Mouse (Mus musculus): ENCODE data around the gene F2rl3. TPM values are rescaled to one million over a fixed set of nuclear protein-coding genes. Genes with fewer than 3 reads are reported as not detected.

Gene F2rl3
- polyA plus RNA-seq, 1 experiment: 4.2 TPM

DNA sequence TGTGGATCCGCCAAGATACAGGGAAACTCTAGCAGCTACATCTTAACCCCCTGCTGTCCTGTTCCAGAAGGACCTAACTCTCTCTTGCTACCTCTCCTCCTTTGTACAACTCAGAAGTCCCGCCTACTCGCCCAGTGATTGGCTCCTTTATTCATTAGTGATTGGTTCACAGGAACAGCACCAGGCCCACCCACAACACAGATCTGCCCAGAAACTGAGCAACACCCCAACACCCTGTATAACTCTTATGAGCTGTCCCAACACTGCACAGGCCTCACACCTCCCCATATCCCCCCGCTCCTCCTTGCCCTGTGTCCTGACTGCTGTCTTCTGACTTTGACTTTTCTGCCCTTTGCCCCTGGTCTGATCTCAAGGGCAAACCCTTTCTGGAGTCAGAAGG lies 4.0 kb downstream of the F2rl3 start:
- no peak for DNase-seq (ENCODE audit: low read depth)

- DNase-seq (ENCODE audit: low read depth): no peak
Measured at GRCm38 (mm10) chr8:72766777-72767176, 5.1 kb downstream of the F2rl3 start.

DNA sequence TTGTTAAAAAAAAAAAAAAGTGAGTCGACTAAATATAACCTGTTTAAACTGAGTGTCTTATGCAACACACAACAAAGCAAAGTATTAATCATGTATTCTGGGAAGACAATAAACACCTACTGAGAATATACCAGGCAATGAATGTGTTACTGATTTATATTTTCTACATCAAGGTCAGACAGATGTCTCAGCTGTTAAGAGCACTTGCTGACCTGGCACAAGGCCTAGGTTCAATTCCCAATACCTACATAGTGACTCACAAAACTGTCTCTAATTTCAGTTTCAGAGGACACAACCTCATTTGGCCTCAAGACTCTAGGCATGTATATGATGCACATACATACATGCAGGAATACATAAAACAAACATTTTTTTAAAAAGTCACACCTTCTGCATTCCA lies 16.1 kb downstream of the F2rl3 start:
- no peak for DNase-seq (ENCODE audit: low read depth)

DNA sequence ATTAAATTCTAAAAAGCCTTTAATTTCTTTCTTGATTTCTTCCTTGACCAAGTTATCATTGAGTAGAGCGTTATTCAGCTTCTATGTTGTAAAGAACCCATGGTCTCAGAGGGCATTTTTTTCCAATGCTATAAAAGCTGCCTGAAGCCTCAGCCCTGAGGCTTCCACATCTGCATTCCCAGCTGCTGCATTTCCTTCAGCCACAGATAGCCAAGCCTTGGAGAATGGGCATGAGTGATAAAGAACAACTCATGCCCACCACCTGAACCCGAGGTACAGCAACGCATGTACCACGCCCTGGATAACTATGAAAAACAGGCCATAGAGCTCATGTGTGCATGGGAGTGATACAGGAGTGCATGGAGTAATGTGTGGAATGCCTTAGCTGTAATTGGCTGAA lies 19.0 kb downstream of the F2rl3 start:
- no peak for DNase-seq (ENCODE audit: low read depth)

- DNase-seq (ENCODE audit: low read depth): no peak
Measured at GRCm38 (mm10) chr8:72801583-72801982, 39.9 kb downstream of the F2rl3 start.

DNA sequence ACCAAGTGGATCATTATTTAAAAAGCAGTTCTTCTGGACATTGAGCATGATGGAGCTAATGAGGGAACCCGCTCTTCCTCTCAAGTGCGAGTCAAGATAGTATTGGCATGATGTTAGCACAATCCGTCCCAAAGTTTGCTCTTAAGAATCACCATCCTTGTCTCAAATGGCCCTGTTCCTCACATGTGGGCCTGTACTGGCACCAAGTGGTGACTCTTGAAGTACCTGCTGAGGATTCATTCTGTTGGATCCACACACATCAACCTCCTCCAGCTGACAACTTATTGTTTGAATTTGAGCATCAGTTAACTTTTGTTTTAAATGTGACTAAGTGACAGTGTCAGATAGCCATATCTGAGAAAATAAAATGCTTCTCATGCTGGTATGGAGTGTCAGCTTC lies 51.0 kb downstream of the F2rl3 start:
- no peak for DNase-seq (ENCODE audit: low read depth)

Other genes with a start within 250 kb of the F2rl3 start
- gene Med26, start 213.6 kb upstream of the F2rl3 start, polyA plus RNA-seq (2012; rRNA removed): 7.3 and 10.0 TPM in 2 replicates
- 52.5 and 55.1 TPM in 2 replicates for gene Smim7, start 190.8 kb upstream of the F2rl3 start, polyA plus RNA-seq (2012; rRNA removed)
- gene Tmem38a, start 189.8 kb upstream of the F2rl3 start, polyA plus RNA-seq (2012; rRNA removed): 20.4 and 20.5 TPM in 2 replicates
- 2.8 and 6.9 TPM in 2 replicates for gene Nwd1, start 115.2 kb upstream of the F2rl3 start, polyA plus RNA-seq (2012; rRNA removed)
- 570 and 650 TPM in 2 replicates for gene Sin3b, start 38.6 kb upstream of the F2rl3 start, polyA plus RNA-seq (2012; rRNA removed)